Mouse (Mus musculus) bone marrow macrophage, adult 2 months (primary cell): Measurements from ENCODE around the gene Nudt16l1.

Source experiments
- CTCF ChIP-seq: IDR thresholded peaks from 2 replicates; pipeline ENCODE4 v1.5.1; 2012; ENCODE audit warnings: low read depth, mild to moderate bottlenecking, low read length, moderate library complexity
- POLR2A ChIP-seq: IDR thresholded peaks from 2 replicates; pipeline ENCODE4 v1.6.1; 2012; ENCODE audit warnings: mild to moderate bottlenecking, low read depth, low read length, borderline replicate concordance

DNA sequence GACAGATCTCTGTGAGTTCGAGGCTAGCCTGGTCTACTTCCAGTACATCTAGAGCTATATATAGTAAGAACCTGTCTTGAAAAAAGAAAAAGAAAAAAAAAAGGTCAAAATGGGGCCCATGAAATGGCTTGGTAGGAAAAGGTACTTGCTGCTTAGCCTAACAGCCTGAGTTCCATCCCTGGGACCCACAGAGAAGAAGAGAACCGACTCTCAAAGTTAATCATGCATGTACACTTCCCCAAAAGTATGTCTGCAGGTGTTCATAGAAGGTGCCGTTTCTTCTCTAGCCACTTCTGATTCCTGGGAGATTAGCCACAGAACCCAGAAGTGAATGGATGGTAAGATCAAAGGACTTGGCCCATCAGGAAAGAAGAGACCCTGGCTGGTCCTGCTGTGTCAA lies 29.9 kb downstream of the Nudt16l1 start:
- TF ChIP-seq CTCF (no peak), POLR2A (no peak)
